Mouse (Mus musculus) ES-E14 (cell line): Measurements from ENCODE around the gene Myh6.

Experiments
- MAFK ChIP-seq: IDR thresholded peaks from 2 replicates; pipeline ENCODE4 v1.6.1; 2014; ENCODE audit warnings: mild to moderate bottlenecking, low read depth, low read length, inconsistent platforms; ENCODE audit not compliant: insufficient read depth
- ZC3H11A ChIP-seq: IDR thresholded peaks from 2 replicates; pipeline ENCODE4 v1.6.1; 2012; ENCODE audit warnings: low read depth, mild to moderate bottlenecking, inconsistent platforms, low read length, borderline replicate concordance

DNA sequence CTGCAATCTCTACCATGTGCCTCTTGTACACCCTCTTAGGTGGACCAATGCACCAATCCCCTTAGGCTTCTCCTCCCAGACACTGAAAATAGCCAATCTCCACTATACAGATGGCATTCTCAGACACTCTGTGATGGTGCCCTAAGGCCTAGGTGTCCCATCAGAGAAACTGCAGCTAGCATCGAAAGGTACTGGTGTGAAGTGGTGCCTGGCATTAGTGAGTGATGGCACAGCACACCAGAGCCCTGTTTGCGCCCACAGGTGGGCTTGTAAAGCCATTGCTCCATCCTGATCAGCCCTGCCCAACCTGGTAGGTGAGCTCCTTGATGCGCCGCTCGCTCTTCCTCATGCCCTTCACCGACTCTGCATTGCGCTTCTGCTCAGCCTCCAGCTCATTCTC lies 22.8 kb downstream of the Myh6 start:
- TF ChIP-seq ZC3H11A = no peak
- TF ChIP-seq MAFK = no peak
